In the genomic region with DNA sequence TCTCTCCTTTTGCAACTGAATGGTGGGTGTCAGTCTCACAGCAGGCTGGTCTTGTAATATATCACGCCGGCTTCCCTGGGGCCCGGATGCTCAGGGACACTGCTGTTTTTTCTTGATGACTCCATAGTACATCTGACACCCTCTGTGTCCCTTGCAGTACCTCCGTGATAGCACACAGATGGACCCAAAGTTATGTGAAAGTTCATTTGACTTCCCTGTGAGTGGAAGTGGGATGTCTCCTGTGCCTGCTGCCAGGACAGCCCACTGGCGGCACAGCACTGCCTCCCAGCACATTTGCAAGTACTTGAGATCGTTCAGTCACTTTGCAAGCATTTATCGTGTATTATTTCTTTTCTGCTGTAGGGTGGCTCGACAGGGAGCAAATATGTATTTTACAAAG, we compare ENCODE assay signal across 11 mouse cellular contexts.
DNase-seq lines count a peak whose midpoint lies in the region; ATAC-seq lines count a peak whose summit lies in the region.
"Had no signal": no experiment of that assay in that cellular context is flagged by ENCODE, and none has a peak within 500 bp of the region (broad histone marks: within the 10 kb centered on the region; RNA-seq: fewer than 3 reads in every experiment).

No protein-coding gene starts in this region.

- H3K4me1 ChIP-seq in heart, embryonic 15.5 days (replicated peaks) = peaks cover 68% of the 10 kb centered on the region
- H3K4me1 ChIP-seq in midbrain, embryonic 10.5 days = peaks cover 42% of the 10 kb centered on the region
- H3K4me1 ChIP-seq in midbrain, embryonic 14.5 days (ENCODE audit: control insufficient read depth, insufficient read depth, low read length) = peaks cover 13% of the 10 kb centered on the region
- H3K4me1 ChIP-seq in hindbrain, embryonic 16.5 days (ENCODE audit: control insufficient read depth, insufficient read depth, low read depth, low read length) = peaks cover 10% of the 10 kb centered on the region
- peaks cover 47% of the 10 kb centered on the region for H3K4me1 ChIP-seq in stomach, embryonic 16.5 days (ENCODE audit: control insufficient read depth, insufficient read depth, low read length)

- WGBS in heart, embryonic 15.5 days = 39% methylated on average over 8 of the region's 8 CpGs
- 72% methylated on average over 8 of the region's 8 CpGs for WGBS in midbrain, embryonic 10.5 days
- 51% methylated on average over 8 of the region's 8 CpGs for WGBS in midbrain, embryonic 14.5 days
- 50% methylated on average over 8 of the region's 8 CpGs for WGBS in hindbrain, embryonic 16.5 days
- 25% methylated on average over 8 of the region's 8 CpGs for WGBS in stomach, embryonic 16.5 days

- H3K9me3 ChIP-seq in heart, embryonic 15.5 days (replicated peaks) = no peaks in the 10 kb centered on the region
- no peaks in the 10 kb centered on the region for H3K9me3 ChIP-seq in midbrain, embryonic 10.5 days (replicated peaks)
- no peaks in the 10 kb centered on the region for H3K9me3 ChIP-seq in midbrain, embryonic 14.5 days (ENCODE audit: control insufficient read depth, low read length)
- H3K9me3 ChIP-seq in hindbrain, embryonic 16.5 days (ENCODE audit: control insufficient read depth, low read length) = no peaks in the 10 kb centered on the region
- no peaks in the 10 kb centered on the region for H3K9me3 ChIP-seq in stomach, embryonic 16.5 days (replicated peaks; ENCODE audit: control insufficient read depth, low read length)
- H3K9me3 ChIP-seq: G1E had no signal

- peaks cover 15% of the 10 kb centered on the region; the same call in 1 of the 2 replicates for H3K36me3 ChIP-seq in heart, embryonic 15.5 days
- H3K36me3 ChIP-seq in midbrain, embryonic 10.5 days = peaks cover 9% of the 10 kb centered on the region
- peaks cover 13% of the 10 kb centered on the region for H3K36me3 ChIP-seq in midbrain, embryonic 14.5 days (ENCODE audit: control insufficient read depth, insufficient read depth, low read length)
- H3K36me3 ChIP-seq in hindbrain, embryonic 16.5 days (ENCODE audit: control insufficient read depth, insufficient read depth, low read length) = no peaks in the 10 kb centered on the region
- H3K36me3 ChIP-seq in stomach, embryonic 16.5 days (ENCODE audit: control insufficient read depth, insufficient read depth, low read length) = peaks cover 6% of the 10 kb centered on the region; the same call in 1 of the 2 replicates

- H3K27ac ChIP-seq in heart, embryonic 15.5 days = peak overlapping the region; percentile 69
- peak overlapping the region; percentile 74; the same call in 1 of the 2 replicates for H3K27ac ChIP-seq in midbrain, embryonic 10.5 days (replicated peaks)
- H3K27ac ChIP-seq in midbrain, embryonic 14.5 days (replicated peaks; ENCODE audit: low read depth, low read length) = no peak overlapping the region
- no peak overlapping the region for H3K27ac ChIP-seq in hindbrain, embryonic 16.5 days (ENCODE audit: low read depth, low read length)
- H3K27ac ChIP-seq in stomach, embryonic 16.5 days (ENCODE audit: low read length) = peak overlapping the region; percentile 70

- no peak for ATAC-seq in heart, embryonic 15.5 days (replicated peaks; ENCODE audit: insufficient number of reproducible peaks, insufficient read depth, low FRiP score, low read depth)
- ATAC-seq in midbrain, embryonic 14.5 days (ENCODE audit: low FRiP score, low TSS enrichment) = no peak
- ATAC-seq in hindbrain, embryonic 16.5 days = no peak
- ATAC-seq in stomach, embryonic 16.5 days (ENCODE audit: insufficient read depth, low FRiP score) = no peak

- H3K4me3 ChIP-seq in heart, embryonic 15.5 days = peak overlapping the region; percentile 18; the same call in 1 of the 2 replicates
- H3K4me3 ChIP-seq in midbrain, embryonic 10.5 days = peak overlapping the region; percentile 23
- no peak overlapping the region for H3K4me3 ChIP-seq in midbrain, embryonic 14.5 days (replicated peaks; ENCODE audit: low read depth, low read length)
- no peak overlapping the region for H3K4me3 ChIP-seq in hindbrain, embryonic 16.5 days (ENCODE audit: low read length)
- peak overlapping the region; percentile 24 for H3K4me3 ChIP-seq in stomach, embryonic 16.5 days (replicated peaks; ENCODE audit: low read length)

- H3K27me3 ChIP-seq in heart, embryonic 15.5 days = no peaks in the 10 kb centered on the region
- H3K27me3 ChIP-seq in midbrain, embryonic 10.5 days (ENCODE audit: low read depth, poor library complexity, severe bottlenecking) = peaks cover 34% of the 10 kb centered on the region
- no peaks in the 10 kb centered on the region; the same call in 1 of the 2 replicates for H3K27me3 ChIP-seq in midbrain, embryonic 14.5 days (ENCODE audit: control insufficient read depth, insufficient read depth, low read length)
- H3K27me3 ChIP-seq in hindbrain, embryonic 16.5 days (replicated peaks; ENCODE audit: control insufficient read depth, insufficient read depth, low read length) = no peaks in the 10 kb centered on the region; the same call in 1 of the 2 replicates
- H3K27me3 ChIP-seq in stomach, embryonic 16.5 days (ENCODE audit: control insufficient read depth, insufficient read depth, low read length) = no peaks in the 10 kb centered on the region

- peak overlapping the region; percentile 47 for H3K4me2 ChIP-seq in heart, embryonic 15.5 days
- no peak overlapping the region for H3K4me2 ChIP-seq in midbrain, embryonic 14.5 days (ENCODE audit: low read length)
- 0 out of 2 replicates have a peak overlapping the region, but pooled peaks have one; percentile 17 for H3K4me2 ChIP-seq in hindbrain, embryonic 16.5 days (ENCODE audit: low read length)
- peak overlapping the region; percentile 41 for H3K4me2 ChIP-seq in stomach, embryonic 16.5 days (ENCODE audit: low read depth, low read length)

- peak overlapping the region; percentile 5; the same call in 1 of the 2 replicates for H3K9ac ChIP-seq in heart, embryonic 15.5 days
- H3K9ac ChIP-seq in midbrain, embryonic 14.5 days (replicated peaks; ENCODE audit: low read length) = no peak overlapping the region
- H3K9ac ChIP-seq in hindbrain, embryonic 16.5 days (ENCODE audit: low read depth, low read length) = no peak overlapping the region
- peak overlapping the region; percentile 57 for H3K9ac ChIP-seq in stomach, embryonic 16.5 days (ENCODE audit: low read length)

- DNase-seq in heart, adult 9 months (ENCODE audit: low spot score in 2 of 2) = no peak
- no peak for DNase-seq in midbrain, embryonic 10.5 days (ENCODE audit: low spot score)
- DNase-seq in midbrain, embryonic 14.5 days = no peak
- no peak for DNase-seq in cerebellum, adult 9-11 months
- no peak for DNase-seq in cerebellum, postnatal 10 days
- DNase-seq: adrenal gland, postnatal 25 days; gastrocnemius, postnatal 25 days had no signal

Comparison
In these comparisons a context has a peak if more than half of its experiments do, and no peak if none do; other contexts are left out.
1. H3K27ac ChIP-seq: peak in heart, embryonic 15.5 days (single experiment), midbrain, embryonic 10.5 days (single experiment) and stomach, embryonic 16.5 days (single experiment); none in midbrain, embryonic 14.5 days (single experiment) and hindbrain, embryonic 16.5 days (single experiment).
2. H3K4me3 ChIP-seq: peak in heart, embryonic 15.5 days (single experiment), midbrain, embryonic 10.5 days (single experiment) and stomach, embryonic 16.5 days (single experiment); none in midbrain, embryonic 14.5 days (single experiment) and hindbrain, embryonic 16.5 days (single experiment).
3. H3K9ac ChIP-seq: peak in heart, embryonic 15.5 days (single experiment) and stomach, embryonic 16.5 days (single experiment); none in midbrain, embryonic 14.5 days (single experiment) and hindbrain, embryonic 16.5 days (single experiment).